Comparison of ENCODE assay signal across 8 mouse cellular contexts in genomic region chr12:3310321-3310692, GRCm38 (mm10). TPM values are rescaled to one million over a fixed set of nuclear protein-coding genes. Genes with fewer than 3 reads are reported as not detected.
DNase-seq lines count a peak whose midpoint lies in the region; ATAC-seq and TF ChIP-seq lines count a peak whose summit lies in the region.

No protein-coding gene starts in this region.

- peak overlapping the region; percentile 39 for H3K27ac ChIP-seq in cerebellum, adult 2 months (ENCODE audit: insufficient read depth, low read length)
- peak overlapping the region; percentile 96 for H3K27ac ChIP-seq in limb, embryonic 10.5 days
- H3K27ac ChIP-seq in small intestine, adult 2 months (ENCODE audit: insufficient read depth, low read depth, low read length), result peak overlapping the region; percentile 49

- under 1% methylated on average over 15 of the region's 15 CpGs for WGBS in cerebellum, adult 2 months
- WGBS in limb, embryonic 10.5 days, result 3% methylated on average over 15 of the region's 15 CpGs
- 4% methylated on average over 15 of the region's 15 CpGs for WGBS in small intestine, adult 2 months

- peak overlapping the region; percentile 87 for H3K4me3 ChIP-seq in cerebellum, adult 2 months (replicated peaks; ENCODE audit: insufficient read depth, low read depth, low read length)
- H3K4me3 ChIP-seq in limb, embryonic 10.5 days, result peak overlapping the region; percentile 88
- peak overlapping the region; percentile 60 for H3K4me3 ChIP-seq in small intestine, adult 2 months (ENCODE audit: low read depth, low read length)

- no peaks in the 10 kb centered on the region for H3K9me3 ChIP-seq in limb, embryonic 10.5 days (replicated peaks)

- H3K4me1 ChIP-seq in cerebellum, adult 2 months (ENCODE audit: control insufficient read depth, insufficient read depth, low read length), result no peaks in the 10 kb centered on the region
- peaks cover 14% of the 10 kb centered on the region for H3K4me1 ChIP-seq in limb, embryonic 10.5 days
- H3K4me1 ChIP-seq in small intestine, adult 2 months (ENCODE audit: control insufficient read depth, insufficient read depth, insufficient read length, low read length), result peaks cover 8% of the 10 kb centered on the region; the same call in 1 of the 2 replicates

- no peak for TF ChIP-seq CTCF in cerebellum, adult 2 months (IDR thresholded peaks at IDR 0.05; ENCODE audit: borderline replicate concordance, insufficient read depth, low read depth, low read length)
- no peak for TF ChIP-seq CTCF in small intestine, adult 2 months (IDR thresholded peaks at IDR 0.05; ENCODE audit: extremely low read depth, insufficient read length, insufficient replicate concordance, low read depth, low read length)

- no peak for TF ChIP-seq POLR2A in cerebellum, adult 2 months (IDR thresholded peaks at IDR 0.05; ENCODE audit: borderline replicate concordance, insufficient read depth, low read length)
- TF ChIP-seq POLR2A in small intestine, adult 2 months (IDR thresholded peaks at IDR 0.05; ENCODE audit: low read depth, low read length), result no peak

- no peaks in the 10 kb centered on the region for H3K36me3 ChIP-seq in limb, embryonic 10.5 days
- H3K36me3 ChIP-seq in small intestine, adult 2 months (ENCODE audit: control insufficient read depth, insufficient read depth, low read length), result no peaks in the 10 kb centered on the region

- no peak for DNase-seq in cerebellum, adult 2 months
- peak; percentile 30 to 36 for DNase-seq in spleen, postnatal 14 days (ENCODE audit: low spot score in 2 of 2)
- no peak for DNase-seq in spleen, adult 18-20 months
- no peak for DNase-seq in limb, embryonic 10.5 days (ENCODE audit: low spot score)
- DNase-seq in urinary bladder, postnatal 36 days (ENCODE audit: low spot score in 2 of 2), result no peak
- DNase-seq in ovary, postnatal 36 days (ENCODE audit: low spot score), result no peak

- no peak for ATAC-seq in cerebellum, adult (ENCODE audit: insufficient number of reproducible peaks, low FRiP score, low TSS enrichment)

- H3K27me3 ChIP-seq in cerebellum, adult 2 months (ENCODE audit: control insufficient read depth, insufficient read depth, low read length), result no peaks in the 10 kb centered on the region
- no peaks in the 10 kb centered on the region for H3K27me3 ChIP-seq in limb, embryonic 10.5 days (ENCODE audit: low read depth, poor library complexity, severe bottlenecking)
- no peaks in the 10 kb centered on the region for H3K27me3 ChIP-seq in small intestine, adult 2 months (ENCODE audit: control insufficient read depth, insufficient read depth, low read length)

RNA-seq across cellular contexts. Expression of gene Rab10, which starts 0.5 kb away (rescaled TPM):
- polyA plus RNA-seq in cerebellum, adult 2 months (2012; rRNA removed), result 96.6 and 97.0 TPM in 2 replicates
- polyA plus RNA-seq in limb, embryonic 10.5 days (2016; fragmentation: Nextera tagmentation; extraction: Ambion mirVana), result 67.2 and 74.8 TPM in 2 replicates
- polyA plus RNA-seq in small intestine, adult 2 months (2012; rRNA removed), result 10.5 and 21.4 TPM in 2 replicates

RNA-seq across cellular contexts. Expression of gene Kif3c, which starts 54.6 kb away (rescaled TPM):
- 115 and 118 TPM in 2 replicates for polyA plus RNA-seq in cerebellum, adult 2 months (2012; rRNA removed)
- polyA plus RNA-seq in limb, embryonic 10.5 days (2016; fragmentation: Nextera tagmentation; extraction: Ambion mirVana), result 13.2 and 16.4 TPM in 2 replicates
- 1.5 and 2.1 TPM in 2 replicates for polyA plus RNA-seq in small intestine, adult 2 months (2012; rRNA removed)

Comparison
In these comparisons a context has a peak if more than half of its experiments do, and no peak if none do; other contexts are left out.
1. DNase-seq: peak in spleen, postnatal 14 days (2 of 2); none in cerebellum, adult 2 months (0 of 2), spleen, adult 18-20 months (0 of 2), limb, embryonic 10.5 days (single experiment), urinary bladder, postnatal 36 days (0 of 2) and ovary, postnatal 36 days (single experiment).
2. H3K27ac ChIP-seq: peak in every context shown above with its lines; median percentile 96 in limb, embryonic 10.5 days; 49 in small intestine, adult 2 months; 39 in cerebellum, adult 2 months.
3. Peak in every context shown above with its lines, with median percentiles within 50 percentile points of each other: H3K4me3 ChIP-seq.